Mouse (Mus musculus): ENCODE measurements around the gene Ccdc70. TPM values are rescaled to one million over a fixed set of nuclear protein-coding genes. Genes with fewer than 3 reads are reported as not detected.

The Ccdc70 gene
- polyA plus RNA-seq, 1 experiment from 2014 or later, result not detected

DNA sequence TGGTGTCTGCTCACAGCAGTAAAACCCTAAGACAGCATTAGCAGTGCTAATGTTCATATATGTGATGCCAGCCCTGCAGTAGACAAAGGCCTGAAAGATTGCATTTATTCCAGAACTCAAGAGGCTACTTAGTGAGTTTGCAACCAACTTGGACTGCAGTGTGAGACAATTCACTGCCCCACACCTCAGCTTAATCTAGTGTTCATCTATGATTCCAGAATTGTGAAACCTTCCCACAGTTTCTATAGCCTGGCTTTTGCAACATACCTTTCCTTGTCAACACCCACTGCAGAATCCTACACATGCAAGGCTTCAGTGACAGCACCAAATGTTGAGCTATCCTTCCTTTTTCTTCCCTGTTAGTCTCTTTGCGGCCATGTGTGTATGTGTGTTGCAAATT, 2.9 kb upstream of the Ccdc70 start:
- 70% methylated on average over 1 of the region's 1 CpGs for WGBS
- no peaks in the 10 kb centered on the region for H3K9me3 ChIP-seq (ENCODE audit: control insufficient read depth, low read length)
- no peak for DNase-seq (ENCODE audit: low spot score)
- H3K27ac ChIP-seq (ENCODE audit: low read depth, low read length), result no peak overlapping the region
- no peak overlapping the region for H3K4me3 ChIP-seq (ENCODE audit: low read depth, low read length)
- ATAC-seq (replicated peaks; ENCODE audit: low FRiP score), result no peak
- H3K27me3 ChIP-seq (replicated peaks; ENCODE audit: control insufficient read depth, insufficient read depth, low read length), result no peaks in the 10 kb centered on the region
- H3K4me2 ChIP-seq, result no peak overlapping the region
- H3K36me3 ChIP-seq (ENCODE audit: control insufficient read depth, insufficient read depth, low read length), result no peaks in the 10 kb centered on the region
- H3K4me1 ChIP-seq (replicated peaks; ENCODE audit: control insufficient read depth, insufficient read depth, low read length), result no peaks in the 10 kb centered on the region
- no peak overlapping the region for H3K9ac ChIP-seq (ENCODE audit: low read depth, low read length)

DNA sequence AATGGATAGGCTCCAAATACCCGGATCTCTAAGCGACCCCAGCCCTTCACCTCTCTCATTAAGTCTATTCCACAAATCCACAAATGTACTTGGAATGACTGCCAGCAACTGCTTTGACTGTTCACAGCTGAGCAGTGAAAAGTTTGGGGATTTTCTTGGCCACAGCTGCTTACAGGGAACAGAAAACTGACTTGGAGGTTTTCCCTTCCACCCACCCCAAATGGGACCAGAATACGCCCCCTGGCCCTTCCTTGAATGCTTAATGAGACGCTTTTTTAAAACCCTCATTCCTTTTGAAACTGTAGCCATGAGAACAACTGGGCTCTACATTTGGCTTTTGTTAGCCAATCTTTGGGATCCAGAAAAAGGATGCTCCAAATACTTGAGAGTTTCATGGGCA, 8.6 kb downstream of the Ccdc70 start:
- Histone ChIP-seq H3K27ac (ENCODE audit: low read depth, low read length) (no peak overlapping the region), H3K4me1 (replicated peaks; ENCODE audit: control insufficient read depth, insufficient read depth, low read length) (no peaks in the 10 kb centered on the region), H3K9ac (ENCODE audit: low read depth, low read length) (no peak overlapping the region), H3K4me3 (ENCODE audit: low read depth, low read length) (no peak overlapping the region), H3K4me2 (no peak overlapping the region), H3K27me3 (replicated peaks; ENCODE audit: control insufficient read depth, insufficient read depth, low read length) (no peaks in the 10 kb centered on the region), H3K9me3 (ENCODE audit: control insufficient read depth, low read length) (no peaks in the 10 kb centered on the region), H3K36me3 (ENCODE audit: control insufficient read depth, insufficient read depth, low read length) (no peaks in the 10 kb centered on the region)
- no peak for ATAC-seq (replicated peaks; ENCODE audit: low FRiP score)
- no peak for DNase-seq (ENCODE audit: low spot score)
- WGBS, result 66% methylated on average over 4 of the region's 4 CpGs

DNA sequence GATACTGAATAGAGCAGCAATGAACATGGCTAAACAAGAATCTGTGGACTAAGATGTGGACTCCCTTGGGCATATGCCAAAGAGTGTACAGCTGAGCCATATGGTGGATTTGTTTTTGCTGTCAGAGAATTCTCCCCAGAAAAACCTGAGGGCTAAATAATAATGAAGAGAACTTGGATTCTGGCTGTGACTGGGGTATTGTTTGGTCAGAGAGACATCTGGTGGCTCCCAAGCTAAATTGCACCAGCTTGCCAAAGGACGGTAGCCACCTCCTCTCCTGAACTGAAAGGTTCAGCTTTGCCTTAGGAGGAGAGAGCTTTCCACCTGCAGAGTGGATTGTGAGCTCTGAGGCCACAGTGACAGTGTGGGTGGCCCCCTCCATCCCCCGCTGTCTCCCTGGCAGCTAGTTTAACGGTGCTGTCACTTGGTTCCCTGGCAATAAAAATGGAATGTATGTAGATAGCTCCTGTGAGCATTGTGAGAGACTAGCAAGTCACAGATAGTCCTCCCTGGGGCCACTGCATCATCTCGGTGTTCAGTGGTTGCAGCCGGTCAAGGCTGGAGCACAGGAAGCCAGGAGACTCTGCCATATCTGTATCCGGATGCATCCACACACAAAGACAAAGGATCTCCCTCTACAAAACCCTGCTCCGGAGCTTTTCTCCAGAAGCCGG, 12.2 kb downstream of the Ccdc70 start:
- Histone ChIP-seq H3K4me1 (replicated peaks; ENCODE audit: control insufficient read depth, insufficient read depth, low read length) (no peaks in the 10 kb centered on the region), H3K9ac (ENCODE audit: low read depth, low read length) (no peak overlapping the region), H3K36me3 (ENCODE audit: control insufficient read depth, insufficient read depth, low read length) (no peaks in the 10 kb centered on the region), H3K4me3 (ENCODE audit: low read depth, low read length) (no peak overlapping the region), H3K9me3 (ENCODE audit: control insufficient read depth, low read length) (no peaks in the 10 kb centered on the region), H3K27ac (ENCODE audit: low read depth, low read length) (no peak overlapping the region), H3K4me2 (no peak overlapping the region), H3K27me3 (replicated peaks; ENCODE audit: control insufficient read depth, insufficient read depth, low read length) (no peaks in the 10 kb centered on the region)
- DNase-seq (ENCODE audit: low spot score) (no peak), ATAC-seq (replicated peaks; ENCODE audit: low FRiP score) (no peak)
- WGBS, result 64% methylated on average over 8 of the region's 8 CpGs

DNA sequence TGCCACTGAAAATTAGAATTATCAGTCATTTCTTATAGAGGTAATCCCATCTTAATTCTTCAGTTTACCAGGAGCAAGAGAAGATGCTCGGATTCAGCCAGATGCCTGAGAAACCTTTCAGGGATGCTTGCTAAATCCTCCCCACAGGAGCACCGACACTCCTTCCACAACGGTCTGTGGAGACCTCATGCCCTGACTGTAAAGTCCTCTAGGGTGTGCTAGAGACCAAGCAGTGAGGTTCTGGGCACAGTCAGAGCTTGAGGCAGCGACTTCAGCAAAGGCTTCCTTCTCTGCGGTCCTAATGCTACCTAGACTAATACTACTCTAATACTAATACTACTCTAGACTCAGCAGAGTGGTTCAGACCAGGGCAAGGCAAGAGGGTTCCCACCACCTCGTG, 22.6 kb downstream of the Ccdc70 start:
- WGBS, result 21% methylated on average over 6 of the region's 6 CpGs
- H3K27me3 ChIP-seq (replicated peaks; ENCODE audit: control insufficient read depth, insufficient read depth, low read length), result no peaks in the 10 kb centered on the region
- no peaks in the 10 kb centered on the region for H3K4me1 ChIP-seq (replicated peaks; ENCODE audit: control insufficient read depth, insufficient read depth, low read length)
- H3K36me3 ChIP-seq (ENCODE audit: control insufficient read depth, insufficient read depth, low read length), result peaks cover 12% of the 10 kb centered on the region; the same call in 1 of the 2 replicates
- H3K4me2 ChIP-seq, result no peak overlapping the region
- no peaks in the 10 kb centered on the region for H3K9me3 ChIP-seq (ENCODE audit: control insufficient read depth, low read length)
- no peak overlapping the region for H3K27ac ChIP-seq (ENCODE audit: low read depth, low read length)
- H3K4me3 ChIP-seq (ENCODE audit: low read depth, low read length), result no peak overlapping the region
- peak; percentile 54 for ATAC-seq (replicated peaks; ENCODE audit: low FRiP score)
- H3K9ac ChIP-seq (ENCODE audit: low read depth, low read length), result no peak overlapping the region
- DNase-seq (ENCODE audit: low spot score), result no peak

DNA sequence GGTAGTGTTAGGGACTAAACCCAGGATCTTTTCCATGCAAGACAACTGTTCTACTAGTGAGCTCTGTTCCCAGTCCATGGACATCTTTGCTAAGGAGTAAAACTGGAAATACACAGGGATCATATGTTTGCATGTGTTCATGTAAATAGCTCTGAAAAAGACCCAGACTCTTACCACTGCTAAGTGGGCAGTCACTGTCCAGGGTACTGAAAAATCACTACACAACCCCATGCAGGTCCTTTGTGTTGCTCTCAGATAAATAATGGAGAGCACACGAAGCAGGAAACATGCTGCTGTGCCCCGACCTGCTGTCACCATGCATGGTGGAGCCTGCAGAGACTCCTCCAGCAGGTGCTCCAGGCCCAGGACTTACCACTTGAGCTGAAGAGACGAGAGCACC, 25.6 kb downstream of the Ccdc70 start:
- no peak overlapping the region for H3K27ac ChIP-seq (ENCODE audit: low read depth, low read length)
- no peak overlapping the region for H3K9ac ChIP-seq (ENCODE audit: low read depth, low read length)
- no peak overlapping the region for H3K4me3 ChIP-seq (ENCODE audit: low read depth, low read length)
- H3K9me3 ChIP-seq (ENCODE audit: control insufficient read depth, low read length), result no peaks in the 10 kb centered on the region
- no peaks in the 10 kb centered on the region for H3K4me1 ChIP-seq (replicated peaks; ENCODE audit: control insufficient read depth, insufficient read depth, low read length)
- WGBS, result 52% methylated on average over 3 of the region's 3 CpGs
- no peak for ATAC-seq (replicated peaks; ENCODE audit: low FRiP score)
- no peak for DNase-seq (ENCODE audit: low spot score)
- H3K36me3 ChIP-seq (ENCODE audit: control insufficient read depth, insufficient read depth, low read length), result peaks cover 15% of the 10 kb centered on the region; the same call in 1 of the 2 replicates
- H3K27me3 ChIP-seq (replicated peaks; ENCODE audit: control insufficient read depth, insufficient read depth, low read length), result no peaks in the 10 kb centered on the region
- no peak overlapping the region for H3K4me2 ChIP-seq

DNA sequence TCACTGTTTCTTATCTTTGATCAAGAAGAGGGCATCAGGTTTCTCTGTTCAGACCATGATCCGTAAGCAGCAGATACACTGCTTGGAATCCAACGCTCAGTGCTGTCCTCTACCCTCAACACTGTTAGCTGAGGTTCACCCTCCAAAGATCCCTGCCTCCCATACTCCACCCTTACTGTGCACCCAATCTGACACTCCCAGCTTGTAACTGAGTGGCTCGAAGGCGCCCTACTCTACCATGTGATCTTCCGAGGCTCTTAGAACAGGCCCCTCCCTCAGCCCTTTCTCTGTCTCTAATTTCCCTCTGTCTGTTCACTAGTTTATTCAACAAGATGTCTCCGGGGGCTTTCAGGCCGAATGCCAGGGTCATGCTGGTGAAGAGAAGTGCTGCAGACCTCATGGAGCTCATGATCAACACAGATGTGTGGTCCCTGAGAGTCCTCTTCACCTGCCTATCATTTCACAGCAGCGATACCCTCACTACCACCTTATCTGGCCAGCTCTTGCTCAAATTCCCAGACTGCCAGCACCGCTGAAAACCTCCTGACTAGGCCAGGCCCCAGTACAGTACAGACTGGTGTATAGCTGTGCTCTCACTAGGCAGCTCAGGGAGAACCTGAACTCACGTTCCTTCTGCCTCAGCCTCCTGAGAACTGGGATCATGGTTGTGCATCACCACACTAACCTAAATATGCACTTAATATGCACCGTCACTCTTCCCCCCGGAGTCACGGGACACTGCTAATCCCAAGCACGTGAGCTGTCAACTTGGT, 35.4 kb downstream of the Ccdc70 start:
- no peak overlapping the region for H3K4me2 ChIP-seq
- no peak overlapping the region for H3K4me3 ChIP-seq (ENCODE audit: low read depth, low read length)
- H3K9me3 ChIP-seq (ENCODE audit: control insufficient read depth, low read length), result no peaks in the 10 kb centered on the region
- H3K4me1 ChIP-seq (replicated peaks; ENCODE audit: control insufficient read depth, insufficient read depth, low read length), result no peaks in the 10 kb centered on the region
- DNase-seq (ENCODE audit: low spot score) (no peak), ATAC-seq (replicated peaks; ENCODE audit: low FRiP score) (peak; percentile 35)
- H3K27me3 ChIP-seq (replicated peaks; ENCODE audit: control insufficient read depth, insufficient read depth, low read length), result no peaks in the 10 kb centered on the region
- WGBS, result 85% methylated on average over 14 of the region's 14 CpGs
- H3K27ac ChIP-seq (ENCODE audit: low read depth, low read length), result no peak overlapping the region
- H3K36me3 ChIP-seq (ENCODE audit: control insufficient read depth, insufficient read depth, low read length), result peaks cover 5% of the 10 kb centered on the region; the same call in 1 of the 2 replicates
- H3K9ac ChIP-seq (ENCODE audit: low read depth, low read length), result no peak overlapping the region

DNA sequence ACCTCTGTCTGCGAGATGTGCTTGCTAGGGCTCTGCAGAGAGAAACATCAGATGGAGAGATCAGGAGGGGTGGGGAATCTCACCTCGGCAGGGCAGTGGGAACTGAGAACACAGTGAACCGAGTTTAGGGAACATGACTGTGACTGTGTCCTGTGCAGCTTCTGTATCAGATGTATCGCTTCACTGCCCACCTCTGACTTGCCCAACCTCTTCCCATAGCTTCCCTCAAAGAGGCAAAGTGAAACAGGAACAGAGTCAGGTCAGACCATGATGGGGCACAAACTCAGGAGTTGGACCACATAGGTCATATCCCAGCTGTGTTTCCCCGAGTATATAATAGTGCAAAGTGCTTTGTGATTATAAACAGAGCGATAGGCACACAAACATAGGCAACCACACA, 36.8 kb downstream of the Ccdc70 start:
- Histone ChIP-seq H3K36me3 (ENCODE audit: control insufficient read depth, insufficient read depth, low read length) (peaks cover 5% of the 10 kb centered on the region; the same call in 1 of the 2 replicates), H3K9me3 (ENCODE audit: control insufficient read depth, low read length) (no peaks in the 10 kb centered on the region), H3K4me1 (replicated peaks; ENCODE audit: control insufficient read depth, insufficient read depth, low read length) (no peaks in the 10 kb centered on the region), H3K9ac (ENCODE audit: low read depth, low read length) (no peak overlapping the region), H3K27ac (ENCODE audit: low read depth, low read length) (no peak overlapping the region), H3K4me2 (no peak overlapping the region), H3K27me3 (replicated peaks; ENCODE audit: control insufficient read depth, insufficient read depth, low read length) (no peaks in the 10 kb centered on the region), H3K4me3 (ENCODE audit: low read depth, low read length) (no peak overlapping the region)
- DNase-seq (ENCODE audit: low spot score) (no peak), ATAC-seq (replicated peaks; ENCODE audit: low FRiP score) (no peak)
- WGBS, result 80% methylated on average over 6 of the region's 6 CpGs

DNA sequence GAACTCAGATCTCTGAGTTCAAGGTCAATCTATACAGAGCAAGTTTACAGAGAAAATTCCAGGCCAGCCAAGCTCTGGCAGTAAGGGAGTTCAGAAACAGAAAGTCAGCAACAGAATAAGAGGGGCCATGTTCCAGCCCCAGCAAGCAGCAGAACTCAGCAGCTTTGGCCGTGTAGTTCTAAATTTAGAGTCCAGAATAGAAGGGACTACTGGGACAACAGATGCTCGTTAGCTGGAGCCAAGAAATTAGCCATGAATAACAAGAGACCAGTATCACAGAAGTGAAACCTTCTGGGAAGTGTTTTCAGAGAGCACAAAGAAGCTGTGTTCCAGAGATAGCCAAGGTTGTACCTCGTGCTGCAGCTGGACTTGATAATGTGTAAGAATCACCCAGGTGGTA, 39.8 kb downstream of the Ccdc70 start:
- ATAC-seq (replicated peaks; ENCODE audit: low FRiP score), result no peak
- 67% methylated on average over 3 of the region's 3 CpGs for WGBS

More for the DNA sequence above, 39.8 kb downstream of the Ccdc70 start:
- peaks cover 11% of the 10 kb centered on the region; the same call in 1 of the 2 replicates for H3K36me3 ChIP-seq (ENCODE audit: control insufficient read depth, insufficient read depth, low read length)
- H3K9ac ChIP-seq (ENCODE audit: low read depth, low read length), result no peak overlapping the region
- no peak overlapping the region for H3K4me3 ChIP-seq (ENCODE audit: low read depth, low read length)
- no peak overlapping the region for H3K27ac ChIP-seq (ENCODE audit: low read depth, low read length)
- H3K4me1 ChIP-seq (replicated peaks; ENCODE audit: control insufficient read depth, insufficient read depth, low read length), result no peaks in the 10 kb centered on the region
- DNase-seq (ENCODE audit: low spot score), result no peak
- no peaks in the 10 kb centered on the region for H3K27me3 ChIP-seq (replicated peaks; ENCODE audit: control insufficient read depth, insufficient read depth, low read length)
- H3K9me3 ChIP-seq (ENCODE audit: control insufficient read depth, low read length), result no peaks in the 10 kb centered on the region
- H3K4me2 ChIP-seq, result no peak overlapping the region
